Mouse (Mus musculus) liver, adult 2 months (tissue): Measurements from ENCODE around the gene Cd180. TPM values are rescaled to one million over a fixed set of nuclear protein-coding genes. Genes with fewer than 3 reads are reported as not detected.

ENCODE experiments used
- DNase-seq: peaks from one replicate; pipeline ENCODE4 v3.0.0-alpha.2; 2011; ENCODE audit warnings: low read depth, low spot score; ENCODE audit errors: extremely low read depth
- H3K27ac ChIP-seq: fragments of 200-500 bp; replicated peaks from 2 replicates; pipeline ENCODE4 v1.5.1; 2012; ENCODE audit warnings: low read depth, mild to moderate bottlenecking, control low read depth, inconsistent platforms, low read length; ENCODE audit not compliant: insufficient read depth
- H3K27me3 ChIP-seq: fragments of 200-500 bp; 2 replicates; pipeline ENCODE4 v1.6.1; 2012; ENCODE audit warnings: mild to moderate bottlenecking, moderate library complexity, low read length, inconsistent platforms; ENCODE audit not compliant: control insufficient read depth, insufficient read depth
- H3K36me3 ChIP-seq: fragments of 200-500 bp; 2 replicates; pipeline ENCODE4 v1.6.1; 2012; ENCODE audit warnings: low read length, inconsistent platforms; ENCODE audit not compliant: control insufficient read depth, insufficient read depth
- H3K4me1 ChIP-seq: fragments of 200-500 bp; 2 replicates; pipeline ENCODE4 v1.6.1; 2011; ENCODE audit warnings: low read length; ENCODE audit not compliant: control insufficient read depth, insufficient read depth
- H3K4me3 ChIP-seq: fragments of 200-500 bp; 2 replicates; pipeline ENCODE4 v1.5.1; 2011; ENCODE audit warnings: low read depth, mild to moderate bottlenecking, control low read depth, low read length, moderate library complexity; ENCODE audit not compliant: insufficient read depth
- H3K79me2 ChIP-seq: fragments of 200-500 bp; 2 replicates; pipeline ENCODE4 v1.6.1; 2012; ENCODE audit warnings: inconsistent platforms, mild to moderate bottlenecking, low read length, moderate library complexity; ENCODE audit not compliant: control insufficient read depth, insufficient read depth
- H3K9ac ChIP-seq: fragments of 200-500 bp; 2 replicates; pipeline ENCODE4 v1.6.1; 2012; ENCODE audit warnings: low read depth, mild to moderate bottlenecking, control low read depth, inconsistent platforms, low read length
- CTCF ChIP-seq: fragments of 200-500 bp; IDR thresholded peaks from 2 replicates; pipeline ENCODE4 v1.5.1; 2011; ENCODE audit warnings: low read depth, low read length, control low read depth
- POLR2A ChIP-seq: fragments of 200-500 bp; IDR thresholded peaks from 2 replicates; pipeline ENCODE4 v1.6.1; 2011; ENCODE audit warnings: low read length, control low read depth; ENCODE audit not compliant: insufficient read depth; ENCODE audit errors: extremely low read depth
- WGBS: fragments of 180-500 bp; shearing (Covaris S2); methylation state at CpG from one replicate; pipeline ENCODE4 v1.1.7; 2018; 5-methylcytosine and 5-hydroxymethylcytosine counted together
- polyA plus RNA-seq: library from polyadenylated mRNA; depleted of rRNA; stranded (reverse); fragments of >200 nt; gene quantifications from 2 replicates; pipeline ENCODE4 v1.2.3, GENCODE M21; 2012
- total RNA-seq: library from RNA; depleted of rRNA; stranded (reverse); fragments of >200 nt; gene quantifications from 2 replicates; pipeline ENCODE4 v1.2.3, GENCODE M21; 2014

The Cd180 gene
- total and polyA plus RNA-seq, 2 experiments: 1.6 to 2.1 TPM

- peak; percentile 8 for DNase-seq
- Histone ChIP-seq H3K27me3 (no peaks in the 10 kb centered on the region), H3K4me1 (no peaks in the 10 kb centered on the region), H3K27ac (no peak overlapping the region), H3K4me3 (no peak overlapping the region), H3K36me3 (peaks cover 20% of the 10 kb centered on the region), H3K9ac (no peak overlapping the region), H3K79me2 (no peaks in the 10 kb centered on the region)
- no peak for TF ChIP-seq CTCF
- TF ChIP-seq POLR2A: no peak
- 67% methylated on average over 17 of the region's 17 CpGs for WGBS
These were observed 53.6 kb downstream of the Cd180 start for GRCm38 (mm10) chr13:102746803-102747561.

DNA sequence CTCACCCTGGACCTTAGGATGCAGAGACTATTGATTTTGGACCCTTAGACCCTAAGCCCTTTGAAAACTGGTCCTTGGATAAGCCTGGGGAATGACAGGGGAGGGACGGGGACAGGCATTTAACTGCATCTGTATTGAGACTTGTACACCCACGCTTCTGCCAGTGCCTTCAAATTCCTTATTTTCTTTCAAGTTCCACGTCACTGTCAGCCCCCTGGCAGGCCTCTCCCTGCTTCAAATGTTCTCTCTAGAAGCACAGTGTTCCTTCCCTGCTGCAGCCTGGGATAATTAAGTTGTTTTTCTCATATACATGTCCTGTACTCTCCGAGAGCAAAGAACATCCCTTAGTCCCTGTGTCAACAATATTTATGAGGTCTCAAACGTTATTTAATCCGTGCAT is 55.8 kb downstream of the Cd180 start:
- Histone ChIP-seq H3K4me1 (no peaks in the 10 kb centered on the region), H3K36me3 (peaks cover 16% of the 10 kb centered on the region), H3K27ac (no peak overlapping the region), H3K4me3 (no peak overlapping the region), H3K79me2 (no peaks in the 10 kb centered on the region), H3K9ac (no peak overlapping the region), H3K27me3 (no peaks in the 10 kb centered on the region)
- TF ChIP-seq POLR2A (no peak), CTCF (no peak)
- no peak for DNase-seq
- WGBS: 89% methylated on average over 6 of the region's 6 CpGs

GRCm38 (mm10) chr13:102749891-102750290 is 56.5 kb downstream of the Cd180 start:
- Histone ChIP-seq H3K79me2 (no peaks in the 10 kb centered on the region), H3K4me1 (no peaks in the 10 kb centered on the region), H3K9ac (no peak overlapping the region), H3K27me3 (no peaks in the 10 kb centered on the region), H3K4me3 (no peak overlapping the region), H3K36me3 (peaks cover 16% of the 10 kb centered on the region), H3K27ac (no peak overlapping the region)
- 94% methylated on average over 10 of the region's 10 CpGs for WGBS
- DNase-seq: no peak
- TF ChIP-seq CTCF (no peak), POLR2A (no peak)

DNA sequence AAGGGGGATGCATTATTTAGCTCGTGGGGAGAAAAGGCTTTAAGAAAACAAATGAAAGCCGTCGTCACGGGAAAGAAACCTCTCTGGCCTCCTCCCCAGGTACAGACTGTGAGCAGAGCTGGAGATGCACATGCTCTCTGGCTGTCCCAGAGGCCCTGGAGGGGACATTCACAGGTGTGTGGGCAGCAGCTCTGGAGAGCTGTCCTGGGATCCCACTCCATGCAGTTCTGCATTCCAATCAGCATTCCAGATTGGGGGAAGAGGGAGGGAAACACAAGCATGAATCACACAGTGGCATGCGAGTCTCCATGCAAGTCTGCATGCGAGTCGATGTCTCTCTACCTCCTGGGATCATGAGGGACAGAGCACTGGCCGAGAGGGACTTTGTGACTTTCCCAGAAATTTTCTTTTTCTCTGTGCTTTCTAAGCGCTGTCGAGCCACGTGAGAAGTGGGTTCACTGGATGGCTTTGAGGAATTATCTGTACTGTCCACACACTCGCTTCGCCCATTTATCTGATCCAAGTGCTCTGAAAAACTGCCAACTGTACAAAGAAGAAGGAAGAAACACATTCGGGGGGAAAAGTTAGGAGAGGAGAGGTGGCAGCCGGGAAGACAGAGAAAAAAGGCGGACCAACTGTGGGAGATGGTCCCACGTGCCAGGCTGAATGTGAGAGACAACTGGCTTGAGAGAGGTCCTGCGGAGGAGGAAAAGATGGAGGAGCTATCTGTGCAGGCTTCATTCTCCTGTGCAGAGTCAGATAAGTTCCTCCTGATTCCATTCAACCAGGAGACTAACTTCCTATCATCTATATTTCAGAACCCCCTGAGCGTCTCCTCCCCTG is 60.6 kb downstream of the Cd180 start:
- Histone ChIP-seq H3K4me3 (no peak overlapping the region), H3K4me1 (no peaks in the 10 kb centered on the region), H3K9ac (no peak overlapping the region), H3K79me2 (no peaks in the 10 kb centered on the region), H3K27me3 (no peaks in the 10 kb centered on the region), H3K36me3 (peaks cover 29% of the 10 kb centered on the region), H3K27ac (no peak overlapping the region)
- 88% methylated on average over 19 of the region's 19 CpGs for WGBS
- DNase-seq: no peak
- TF ChIP-seq CTCF: no peak
- no peak for TF ChIP-seq POLR2A

- Histone ChIP-seq H3K27me3 (no peaks in the 10 kb centered on the region), H3K4me1 (no peaks in the 10 kb centered on the region), H3K27ac (no peak overlapping the region), H3K36me3 (peaks cover 32% of the 10 kb centered on the region), H3K4me3 (no peak overlapping the region), H3K9ac (no peak overlapping the region), H3K79me2 (no peaks in the 10 kb centered on the region)
- DNase-seq: no peak
- TF ChIP-seq POLR2A (no peak), CTCF (no peak)
- WGBS: 96% methylated on average over 8 of the region's 8 CpGs
These were observed 61.8 kb downstream of the Cd180 start for GRCm38 (mm10) chr13:102755124-102755523.

- Histone ChIP-seq H3K27me3 (no peaks in the 10 kb centered on the region), H3K36me3 (peaks cover 36% of the 10 kb centered on the region), H3K27ac (no peak overlapping the region), H3K4me3 (no peak overlapping the region), H3K4me1 (no peaks in the 10 kb centered on the region), H3K9ac (no peak overlapping the region), H3K79me2 (no peaks in the 10 kb centered on the region)
- 86% methylated on average over 8 of the region's 8 CpGs for WGBS
- DNase-seq: no peak
- TF ChIP-seq POLR2A (no peak), CTCF (no peak)
These were observed 62.7 kb downstream of the Cd180 start for GRCm38 (mm10) chr13:102756071-102756470.
